Mouse (Mus musculus): ENCODE results near the gene Fam160b1. TPM values are rescaled to one million over a fixed set of nuclear protein-coding genes. Genes with fewer than 3 reads are reported as not detected.

The Fam160b1 gene
- total and polyA plus RNA-seq, 3 experiments: 4.4 to 7.7 (median 4.8) TPM

DNA sequence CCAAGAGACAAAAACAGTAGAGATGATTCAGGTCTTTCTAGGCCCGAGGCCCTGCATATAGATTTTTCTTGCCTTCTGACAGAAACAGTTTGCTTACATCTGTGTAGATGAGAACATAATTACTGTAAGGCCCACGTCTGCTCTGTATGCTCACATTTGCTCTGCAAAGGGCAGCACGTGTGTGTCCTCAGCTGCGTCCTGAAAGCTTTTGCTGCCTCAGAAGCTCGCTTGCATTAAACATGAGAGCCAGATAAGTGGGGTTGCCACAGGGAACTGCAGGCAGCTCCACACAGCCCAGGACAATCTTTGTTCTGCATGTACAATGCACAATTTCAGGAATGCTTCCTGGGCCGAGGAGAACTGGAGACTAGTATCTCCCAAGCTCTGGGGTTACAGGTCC lies 41.9 kb downstream of the Fam160b1 start:
- H3K79me2 ChIP-seq (replicated peaks; ENCODE audit: control insufficient read depth, extremely low read depth, insufficient read depth, poor library complexity, severe bottlenecking): no peaks in the 10 kb centered on the region
- no peaks in the 10 kb centered on the region for H3K27me3 ChIP-seq (replicated peaks)
- no peak overlapping the region for H3K4me2 ChIP-seq (ENCODE audit: insufficient read depth, low read depth, poor library complexity, severe bottlenecking)
- H3K4me1 ChIP-seq (ENCODE audit: control insufficient read depth in 1 of 2, insufficient read depth in 2 of 2): peaks cover 0 to 11% of the 10 kb centered on the region in 2 experiments; a peak in 3 of 4 replicates
- no peak overlapping the region for H3K27ac ChIP-seq (ENCODE audit: insufficient read depth, low read depth)
- no peak for DNase-seq (ENCODE audit: extremely low read depth)
- dilution Hi-C loops (cut with MboI; ENCODE audit: extremely low pct_ligation_motif_present, extremely low pct_unique_long_range_greater_than_20kb, low sequenced_read_pairs): no loop called here
- H3K9ac ChIP-seq (ENCODE audit: insufficient read depth, low read depth): no peak overlapping the region
- TF ChIP-seq ZKSCAN1 (IDR thresholded peaks at IDR 0.05; ENCODE audit: borderline replicate concordance, low read depth, low read length): no peak
- H3K4me3 ChIP-seq (replicated peaks in 1 of 3; ENCODE audit: low read depth in 2 of 3, low read length in 2 of 3, poor library complexity in 1 of 3): no peak overlapping the region
- in situ Hi-C loops (cut with MboI; ENCODE audit: low pct_ligation_motif_present, low pct_unique_long_range_greater_than_20kb, low sequenced_read_pairs): loop anchor here (25.0 kb wide), 1 partner anchor 210 kb away; the partner anchor contains the start of gene Atrnl1
- peaks cover 0 to 2% of the 10 kb centered on the region in 2 experiments for H3K36me3 ChIP-seq (replicated peaks in 1 of 2; ENCODE audit: control insufficient read depth in 1 of 2, insufficient read depth in 1 of 2, low read length in 1 of 2)
- no peaks in the 10 kb centered on the region for H3K9me3 ChIP-seq (replicated peaks; ENCODE audit: low read length)

DNA sequence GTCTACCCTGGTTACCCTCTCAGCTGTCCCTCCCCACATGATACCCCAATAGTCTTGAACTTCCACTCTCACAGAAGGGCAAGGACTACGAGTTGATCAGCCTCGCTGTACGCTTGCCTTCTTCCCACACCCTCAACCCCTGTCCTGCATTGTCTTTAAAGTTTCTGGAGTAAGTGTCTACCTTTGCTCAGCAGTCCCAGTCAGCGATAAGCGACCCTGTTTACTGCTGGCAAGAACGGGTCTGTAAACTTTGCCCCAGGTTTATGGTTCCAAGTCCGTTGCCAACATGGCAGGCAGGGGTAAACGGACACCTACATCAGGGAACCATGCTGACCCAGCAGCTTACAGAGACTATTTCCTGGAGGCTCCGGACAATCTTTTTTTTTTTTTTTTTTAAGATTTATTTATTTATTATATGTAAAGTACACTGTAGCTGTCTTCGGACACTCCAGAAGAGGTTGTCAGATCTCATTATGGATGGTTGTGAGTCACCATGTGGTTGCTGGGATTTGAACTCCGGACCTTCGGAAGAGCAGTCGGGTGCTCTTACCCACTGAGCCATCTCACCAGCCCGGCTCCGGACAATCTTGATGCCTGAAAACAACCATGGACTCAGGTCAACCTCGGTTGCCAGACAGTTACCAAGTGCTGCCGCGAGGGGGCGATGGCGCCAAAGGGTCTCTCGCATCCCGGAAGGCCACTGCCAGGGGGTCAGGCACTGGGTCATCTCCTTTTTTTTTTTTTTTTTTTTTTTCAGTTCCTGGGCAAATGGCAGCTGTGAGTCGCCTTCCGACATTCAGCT lies 43.4 kb downstream of the Fam160b1 start:
- Histone ChIP-seq H3K4me1 (ENCODE audit: control insufficient read depth in 1 of 2, insufficient read depth in 2 of 2) (peaks cover 0 to 11% of the 10 kb centered on the region in 2 experiments; a peak in 3 of 4 replicates), H3K27ac (ENCODE audit: insufficient read depth, low read depth) (0 out of 2 replicates have a peak overlapping the region, but pooled peaks have one; percentile 14), H3K79me2 (replicated peaks; ENCODE audit: control insufficient read depth, extremely low read depth, insufficient read depth, poor library complexity, severe bottlenecking) (no peaks in the 10 kb centered on the region), H3K9me3 (replicated peaks; ENCODE audit: low read length) (no peaks in the 10 kb centered on the region), H3K27me3 (replicated peaks) (no peaks in the 10 kb centered on the region), H3K9ac (ENCODE audit: insufficient read depth, low read depth) (peak overlapping the region; percentile 43; the same call in 1 of the 2 replicates), H3K4me3 (replicated peaks in 1 of 3; ENCODE audit: low read depth in 2 of 3, low read length in 2 of 3, poor library complexity in 1 of 3) (peak overlapping the region in 2 of 3 experiments; percentile 23 to 53), H3K4me2 (ENCODE audit: insufficient read depth, low read depth, poor library complexity, severe bottlenecking) (peak overlapping the region; percentile 51; the same call in 1 of the 2 replicates), H3K36me3 (replicated peaks in 1 of 2; ENCODE audit: control insufficient read depth in 1 of 2, insufficient read depth in 1 of 2, low read length in 1 of 2) (peaks cover 0 to 2% of the 10 kb centered on the region in 2 experiments)
- TF ChIP-seq NELFE (IDR thresholded peaks at IDR 0.05; ENCODE audit: low read depth, low read length): no peak
- TF ChIP-seq HCFC1 (IDR thresholded peaks at IDR 0.05; ENCODE audit: low read depth, low read length): 0 out of 2 replicates have a peak, but pooled peaks have one; percentile 51
- peak; percentile 74 for TF ChIP-seq SMC3 (IDR thresholded peaks at IDR 0.05; ENCODE audit: low read depth, low read length)
- peak; percentile 69 for TF ChIP-seq RAD21 (IDR thresholded peaks at IDR 0.05; ENCODE audit: low read depth, low read length)
- no peak for TF ChIP-seq ZC3H11A (IDR thresholded peaks at IDR 0.05; ENCODE audit: low read depth, low read length)
- TF ChIP-seq ZNF384 (IDR thresholded peaks at IDR 0.05; ENCODE audit: low read depth, low read length): peak; percentile 97
- TF ChIP-seq ELF1 (IDR thresholded peaks at IDR 0.05; ENCODE audit: low read depth, low read length): peak; percentile 89
- TF ChIP-seq KAT2A (IDR thresholded peaks at IDR 0.05; ENCODE audit: insufficient replicate concordance, low read length): no peak
- TF ChIP-seq PAX5 (IDR thresholded peaks at IDR 0.05; ENCODE audit: low read length): no peak
- no peak for TF ChIP-seq MAFK (IDR thresholded peaks at IDR 0.05; ENCODE audit: insufficient replicate concordance, low read length)
- TF ChIP-seq ETS1 (conservative IDR thresholded peaks at IDR 0.05; ENCODE audit: low read depth, low read length): no peak
- peak; percentile 34 to 81 for TF ChIP-seq CTCF (conservative IDR thresholded peaks at IDR 0.05 in 1 of 2, IDR thresholded peaks at IDR 0.05 in 1 of 2; ENCODE audit: low read depth in 2 of 2, low read length in 2 of 2)
- 0 out of 2 replicates have a peak, but pooled peaks have one; percentile 37 for TF ChIP-seq SIN3A (IDR thresholded peaks at IDR 0.05; ENCODE audit: low read length)
- TF ChIP-seq UBTF (IDR thresholded peaks at IDR 0.05; ENCODE audit: low read depth, low read length): no peak
- peak; percentile 45 for TF ChIP-seq IRF4 (IDR thresholded peaks at IDR 0.05; ENCODE audit: low read depth, low read length)
- TF ChIP-seq MAX (IDR thresholded peaks at IDR 0.05; ENCODE audit: low read length): no peak
- peak; percentile 94 for TF ChIP-seq TBP (conservative IDR thresholded peaks at IDR 0.05; ENCODE audit: low read depth, low read length)
- no peak for TF ChIP-seq EP300 (IDR thresholded peaks at IDR 0.05; ENCODE audit: low read length)
- TF ChIP-seq MYC (IDR thresholded peaks at IDR 0.05; ENCODE audit: low read depth, low read length): no peak
- DNase-seq (ENCODE audit: extremely low read depth): peak; percentile 45
- in situ Hi-C loops (cut with MboI; ENCODE audit: low pct_ligation_motif_present, low pct_unique_long_range_greater_than_20kb, low sequenced_read_pairs): loop anchor here (25.0 kb wide), 1 partner anchor 208 kb away; the partner anchor contains the start of gene Atrnl1
- dilution Hi-C loops (cut with MboI; ENCODE audit: extremely low pct_ligation_motif_present, extremely low pct_unique_long_range_greater_than_20kb, low sequenced_read_pairs): no loop called here
